Mouse (Mus musculus) heart, adult 10 weeks (tissue): ENCODE data around the gene Pknox1. TPM values are rescaled to one million over a fixed set of nuclear protein-coding genes. Genes with fewer than 3 reads are reported as not detected.

ENCODE experiments used
- polyA plus RNA-seq: library from polyadenylated mRNA; stranded (reverse); fragments of 350-450 nt; fragmentation: Illumina TruSeq; extraction: RNeasy Lipid Tissue Mini Kit (QIAGEN cat#74804); gene quantifications from one replicate; pipeline ENCODE4 v1.2.3, GENCODE M21; 2014; ENCODE audit warnings: low read depth, low replicate concordance

The Pknox1 gene
- polyA plus RNA-seq = 10.4 TPM

DNA sequence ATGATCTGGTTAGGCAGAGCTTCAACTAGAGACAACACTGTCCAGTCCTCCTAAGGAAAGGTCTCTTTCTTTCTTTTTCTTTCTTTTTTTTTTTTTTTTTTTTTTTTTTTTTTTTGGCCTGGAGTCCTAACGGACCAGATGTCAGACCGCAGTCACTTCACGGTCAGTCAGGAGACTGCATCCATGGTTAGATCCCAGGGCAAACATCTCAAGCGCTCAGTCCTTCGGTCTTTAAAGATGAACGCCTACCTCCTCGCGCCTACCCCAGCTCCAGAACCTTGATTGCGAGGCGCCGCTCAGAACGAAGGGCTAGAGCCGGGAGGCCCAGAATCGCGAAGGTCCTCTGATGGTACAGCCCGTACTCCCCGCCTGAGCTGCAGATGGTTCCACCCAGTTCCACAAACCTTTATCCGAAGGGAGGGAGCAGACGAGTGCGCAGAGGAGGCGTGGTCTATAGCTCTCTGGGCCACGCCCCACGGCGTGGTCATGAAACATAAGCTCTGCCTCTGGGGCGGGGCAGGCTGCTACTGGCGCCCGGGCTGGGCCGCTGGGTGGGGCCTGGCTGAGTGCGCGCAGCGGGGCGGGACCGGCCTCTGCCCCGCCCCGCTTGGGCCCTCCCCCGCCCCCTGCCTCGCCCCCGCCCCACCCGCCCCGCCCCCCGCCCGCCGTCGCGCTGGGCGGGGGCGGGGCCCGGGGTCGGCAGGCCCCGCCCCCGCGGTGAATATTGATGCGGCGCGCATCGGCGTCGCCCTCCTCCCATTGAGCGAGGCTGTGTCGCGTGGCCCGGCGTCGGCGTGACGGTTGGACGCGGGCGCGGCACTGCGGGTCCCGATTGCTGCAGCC, at the start of gene Pknox1:
Gene Pknox1 (plus strand): TSS at position 720 of the 843 bp plus-strand sequence.

GRCm38 (mm10) chr17:31519946-31520838, 44.3 kb upstream of the Pknox1 start, which contains the start of the genes Wdr4 and Ndufv3:
TSS of gene Wdr4 (minus strand) at chr17:31519980.
TSS of gene Ndufv3 (plus strand) at chr17:31520115.

GRCm38 (mm10) chr17:31636942-31637811, 72.6 kb downstream of the Pknox1 start, which contains the start of gene Cbs:
TSS of gene Cbs (minus strand) at chr17:31637238.

Other genes with a start within 250 kb of the Pknox1 start
- 7.4 TPM for gene Pde9a, start 178.5 kb upstream of the Pknox1 start, polyA plus RNA-seq
- gene Wdr4, start 44.8 kb upstream of the Pknox1 start, polyA plus RNA-seq = 11.1 TPM
- 1,028 TPM for gene Ndufv3, start 44.6 kb upstream of the Pknox1 start, polyA plus RNA-seq
- 0.99 TPM for gene Cbs, start 72.5 kb downstream of the Pknox1 start, polyA plus RNA-seq
- 85.5 TPM for gene U2af1, start 94.2 kb downstream of the Pknox1 start, polyA plus RNA-seq
- gene Cryaa, start 113.1 kb downstream of the Pknox1 start, polyA plus RNA-seq = not detected